Mouse (Mus musculus): Measurements from ENCODE around the gene Bnc1.

DNA sequence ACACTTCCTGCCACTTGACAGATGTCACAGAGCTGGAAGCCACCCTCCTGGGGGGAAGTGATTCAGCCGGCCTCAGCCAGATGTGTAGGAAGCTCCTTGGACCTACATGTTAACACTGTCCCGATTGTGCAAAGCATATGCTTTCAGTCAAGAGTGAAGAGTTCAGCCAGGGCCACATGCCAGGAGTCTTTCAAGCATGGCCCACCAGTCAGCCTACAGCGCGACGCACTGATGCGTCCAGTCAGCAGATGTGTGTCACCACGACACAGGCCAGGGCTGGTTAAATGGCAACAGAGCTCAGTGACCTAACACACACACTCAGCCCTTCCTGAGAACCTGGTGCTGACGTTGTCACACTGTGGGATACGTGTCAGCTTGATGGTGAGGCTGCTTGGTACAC, 37.6 kb upstream of the Bnc1 start:
- TF ChIP-seq CTCF (IDR thresholded peaks at IDR 0.05; ENCODE audit: extremely low read depth, insufficient read depth, insufficient read length, insufficient replicate concordance) (no peak), POLR2A (IDR thresholded peaks at IDR 0.05; ENCODE audit: low read depth, low read length) (no peak)
